Mouse (Mus musculus): ENCODE measurements around the gene Edem3. TPM values are rescaled to one million over a fixed set of nuclear protein-coding genes. Genes with fewer than 3 reads are reported as not detected.
"Not testable (repeated sequence)": the region's sequence is repeated elsewhere in the genome, so short reads cannot be mapped to it uniquely, and the experiment has no call there.

The Edem3 gene
- total RNA-seq, 2 experiments from 2014 or later: 19.6 to 19.9 TPM

- DNase-seq: no peak
- intact Hi-C loops (cut with DNase I): no loop called here
Observed at GRCm38 (mm10) chr1:151807286-151807685, 52.1 kb downstream of the Edem3 start.

GRCm38 (mm10) chr1:151810628-151811421 is 55.7 kb downstream of the Edem3 start:
- no peak for DNase-seq

GRCm38 (mm10) chr1:151811456-151811855 is 56.3 kb downstream of the Edem3 start:
- DNase-seq: no peak
- intact Hi-C loops (cut with DNase I): no loop called here

More at GRCm38 (mm10) chr1:151810628-151811421, 55.7 kb downstream of the Edem3 start:
- intact Hi-C loops (cut with DNase I): no loop called here

GRCm38 (mm10) chr1:151812004-151812712 is 57.0 kb downstream of the Edem3 start:
- no peak for DNase-seq
- intact Hi-C loops (cut with DNase I): no loop called here

GRCm38 (mm10) chr1:151816051-151816450 is 60.9 kb downstream of the Edem3 start:
- intact Hi-C loops (cut with DNase I): no loop called here

GRCm38 (mm10) chr1:151819190-151819589 is 64.0 kb downstream of the Edem3 start:
- DNase-seq: no peak
- intact Hi-C loops (cut with DNase I): no loop called here

More at GRCm38 (mm10) chr1:151816051-151816450, 60.9 kb downstream of the Edem3 start:
- DNase-seq: no peak

GRCm38 (mm10) chr1:151820457-151820856 is 65.3 kb downstream of the Edem3 start:
- peak; percentile 72 to 76 for DNase-seq

GRCm38 (mm10) chr1:151825065-151825464 is 69.9 kb downstream of the Edem3 start:
- intact Hi-C loops (cut with DNase I): no loop called here
- no peak for DNase-seq

More at GRCm38 (mm10) chr1:151820457-151820856, 65.3 kb downstream of the Edem3 start:
- intact Hi-C loops (cut with DNase I): loop anchor here (1.0 to 5.0 kb wide), 5 partner anchors 268 to 692 kb away; no protein-coding TSS in a partner anchor

- DNase-seq: no peak
- intact Hi-C loops (cut with DNase I): no loop called here
Observed at GRCm38 (mm10) chr1:151831791-151832190, 76.6 kb downstream of the Edem3 start.

- intact Hi-C loops (cut with DNase I): no loop called here
Observed at GRCm38 (mm10) chr1:151835261-151835660, 80.1 kb downstream of the Edem3 start.

GRCm38 (mm10) chr1:151840345-151840744 is 85.2 kb downstream of the Edem3 start:
- DNase-seq; intact Hi-C loops (cut with DNase I): not testable (repeated sequence)

More at GRCm38 (mm10) chr1:151835261-151835660, 80.1 kb downstream of the Edem3 start:
- no peak for DNase-seq

GRCm38 (mm10) chr1:151845252-151845832 is 90.2 kb downstream of the Edem3 start:
- DNase-seq: no peak
- intact Hi-C loops (cut with DNase I): no loop called here

- intact Hi-C loops (cut with DNase I): no loop called here
- DNase-seq: no peak
Observed at GRCm38 (mm10) chr1:151845926-151846782, 91.0 kb downstream of the Edem3 start.

GRCm38 (mm10) chr1:151848286-151848685 is 93.1 kb downstream of the Edem3 start:
- intact Hi-C loops (cut with DNase I): no loop called here
- DNase-seq: no peak

GRCm38 (mm10) chr1:151849993-151850608 is 94.9 kb downstream of the Edem3 start:
- intact Hi-C loops (cut with DNase I): no loop called here
- DNase-seq: no peak

- no peak for DNase-seq
- intact Hi-C loops (cut with DNase I): no loop called here
Observed at GRCm38 (mm10) chr1:151851051-151851848, 96.1 kb downstream of the Edem3 start.

- no peak for DNase-seq
- intact Hi-C loops (cut with DNase I): no loop called here
Observed at GRCm38 (mm10) chr1:151851976-151852375, 96.8 kb downstream of the Edem3 start.

- intact Hi-C loops (cut with DNase I): no loop called here
Observed at GRCm38 (mm10) chr1:151855561-151855960, 100.4 kb downstream of the Edem3 start.

GRCm38 (mm10) chr1:151858474-151858873 is 103.3 kb downstream of the Edem3 start:
- no peak for DNase-seq
- intact Hi-C loops (cut with DNase I): no loop called here

More at GRCm38 (mm10) chr1:151855561-151855960, 100.4 kb downstream of the Edem3 start:
- DNase-seq: no peak
